Mouse (Mus musculus): Measurements from ENCODE around the gene Ptpdc1. TPM values are rescaled to one million over a fixed set of nuclear protein-coding genes. Genes with fewer than 3 reads are reported as not detected.
A peak's percentile ranks its signal among the peaks of the same experiment; 100 is the strongest.

The Ptpdc1 gene
- polyA plus RNA-seq, 1 experiment from 2014 or later, result 20.5 TPM

GRCm38 (mm10) chr13:48650615-48651014, 25.2 kb upstream of the Ptpdc1 start:
- ATAC-seq (ENCODE audit: low FRiP score, low read depth), result no peak
- no peak overlapping the region for H3K4me3 ChIP-seq
- H3K9me3 ChIP-seq, result no peaks in the 10 kb centered on the region
- H3K27ac ChIP-seq, result no peak overlapping the region
- peaks cover 37% of the 10 kb centered on the region for H3K27me3 ChIP-seq
- H3K9ac ChIP-seq, result no peak overlapping the region
- no peaks in the 10 kb centered on the region for H3K4me1 ChIP-seq
- no peak overlapping the region for H3K4me2 ChIP-seq (replicated peaks)
- 0% methylated on average over 1 of the region's 1 CpGs for WGBS
- no peaks in the 10 kb centered on the region for H3K36me3 ChIP-seq

GRCm38 (mm10) chr13:48646696-48647095, 21.2 kb upstream of the Ptpdc1 start:
- 89% methylated on average over 4 of the region's 4 CpGs for WGBS
- Histone ChIP-seq H3K4me3 (no peak overlapping the region), H3K9me3 (no peaks in the 10 kb centered on the region), H3K4me1 (no peaks in the 10 kb centered on the region), H3K9ac (no peak overlapping the region), H3K36me3 (no peaks in the 10 kb centered on the region), H3K27ac (no peak overlapping the region), H3K4me2 (replicated peaks) (no peak overlapping the region), H3K27me3 (peaks cover 3% of the 10 kb centered on the region; the same call in 1 of the 2 replicates)
- no peak for ATAC-seq (ENCODE audit: low FRiP score, low read depth)

DNA sequence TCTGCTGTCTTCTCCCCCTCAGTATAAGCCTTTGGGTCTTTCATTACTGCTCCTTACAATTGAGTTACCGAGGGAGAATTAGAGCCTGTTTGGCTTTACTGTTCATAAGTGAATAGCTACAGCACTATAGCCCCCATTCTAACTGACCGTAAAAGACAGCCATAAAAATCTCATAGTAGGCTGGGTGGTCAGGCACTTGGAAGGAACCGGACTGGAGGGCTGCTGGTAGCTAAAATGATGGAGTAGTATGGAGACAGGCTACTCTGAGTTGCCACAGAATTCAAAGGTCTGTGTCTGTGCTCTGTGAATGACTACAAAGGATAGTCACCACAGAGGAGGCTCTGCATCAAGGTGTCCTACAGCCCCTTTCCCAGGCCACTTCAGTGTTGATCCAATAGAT, 18.5 kb upstream of the Ptpdc1 start:
- no peak for ATAC-seq (ENCODE audit: low FRiP score, low read depth)
- no peak overlapping the region for H3K27ac ChIP-seq
- H3K4me2 ChIP-seq (replicated peaks), result no peak overlapping the region
- no peaks in the 10 kb centered on the region for H3K27me3 ChIP-seq
- H3K36me3 ChIP-seq, result no peaks in the 10 kb centered on the region
- no peaks in the 10 kb centered on the region for H3K9me3 ChIP-seq
- H3K9ac ChIP-seq, result no peak overlapping the region
- WGBS, result 44% methylated on average over 3 of the region's 3 CpGs
- H3K4me1 ChIP-seq, result no peaks in the 10 kb centered on the region
- H3K4me3 ChIP-seq, result no peak overlapping the region

GRCm38 (mm10) chr13:48643072-48643471, 17.6 kb upstream of the Ptpdc1 start:
- WGBS, result 84% methylated on average over 6 of the region's 6 CpGs
- Histone ChIP-seq H3K27ac (no peak overlapping the region), H3K36me3 (no peaks in the 10 kb centered on the region), H3K9ac (no peak overlapping the region), H3K27me3 (no peaks in the 10 kb centered on the region), H3K4me1 (no peaks in the 10 kb centered on the region), H3K4me2 (replicated peaks) (no peak overlapping the region), H3K4me3 (no peak overlapping the region), H3K9me3 (no peaks in the 10 kb centered on the region)
- no peak for ATAC-seq (ENCODE audit: low FRiP score, low read depth)

- Histone ChIP-seq H3K4me3 (no peak overlapping the region), H3K27me3 (no peaks in the 10 kb centered on the region), H3K36me3 (no peaks in the 10 kb centered on the region), H3K27ac (no peak overlapping the region), H3K4me1 (no peaks in the 10 kb centered on the region), H3K4me2 (replicated peaks) (no peak overlapping the region), H3K9ac (no peak overlapping the region), H3K9me3 (no peaks in the 10 kb centered on the region)
- ATAC-seq (ENCODE audit: low FRiP score, low read depth), result no peak
These were observed 14.1 kb upstream of the Ptpdc1 start for GRCm38 (mm10) chr13:48639570-48639969.

GRCm38 (mm10) chr13:48637706-48638105, 12.2 kb upstream of the Ptpdc1 start:
- no peak for ATAC-seq (ENCODE audit: low FRiP score, low read depth)
- no peak overlapping the region for H3K9ac ChIP-seq
- no peaks in the 10 kb centered on the region for H3K4me1 ChIP-seq
- no peaks in the 10 kb centered on the region for H3K36me3 ChIP-seq
- WGBS, result 56% methylated on average over 2 of the region's 2 CpGs
- H3K27me3 ChIP-seq, result no peaks in the 10 kb centered on the region
- no peaks in the 10 kb centered on the region for H3K9me3 ChIP-seq
- no peak overlapping the region for H3K4me3 ChIP-seq
- H3K27ac ChIP-seq, result no peak overlapping the region
- no peak overlapping the region for H3K4me2 ChIP-seq (replicated peaks)

DNA sequence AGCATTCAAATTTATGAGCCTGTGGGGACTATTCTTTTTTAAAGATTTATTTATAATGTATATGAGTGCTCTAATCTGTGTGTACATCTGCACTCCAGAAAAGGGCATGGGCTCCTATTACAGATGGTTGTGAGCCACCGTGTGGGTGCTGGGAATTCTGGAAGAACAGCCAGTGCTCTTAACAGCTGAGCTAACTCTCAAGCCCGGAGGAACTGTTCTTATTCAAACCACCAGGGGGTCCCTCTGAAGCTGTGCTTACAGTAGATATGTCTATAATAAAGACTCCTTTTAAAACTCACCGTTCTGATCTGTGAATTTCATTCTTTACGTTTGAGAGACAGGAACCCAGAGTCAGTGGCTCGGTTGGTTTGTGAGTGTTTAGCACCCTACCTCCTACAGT, 6.2 kb upstream of the Ptpdc1 start:
- 71% methylated on average over 5 of the region's 5 CpGs for WGBS

GRCm38 (mm10) chr13:48624968-48625398, 481 bp downstream of the Ptpdc1 start:
- no peaks in the 10 kb centered on the region for H3K36me3 ChIP-seq
- H3K9me3 ChIP-seq, result no peaks in the 10 kb centered on the region
- no peaks in the 10 kb centered on the region for H3K27me3 ChIP-seq
- WGBS, result 3% methylated on average over 26 of the region's 26 CpGs
- peak overlapping the region; percentile 79 for H3K4me3 ChIP-seq
- peaks cover 9% of the 10 kb centered on the region; the same call in 1 of the 2 replicates for H3K4me1 ChIP-seq
- peak overlapping the region; percentile 81 for H3K27ac ChIP-seq
- ATAC-seq (ENCODE audit: low FRiP score, low read depth), result no peak
- peak overlapping the region; percentile 73 for H3K4me2 ChIP-seq (replicated peaks)
- peak overlapping the region; percentile 90 for H3K9ac ChIP-seq

More for the DNA sequence above, 6.2 kb upstream of the Ptpdc1 start:
- Histone ChIP-seq H3K9ac (no peak overlapping the region), H3K4me1 (no peaks in the 10 kb centered on the region), H3K36me3 (no peaks in the 10 kb centered on the region), H3K27ac (no peak overlapping the region), H3K4me2 (replicated peaks) (no peak overlapping the region), H3K4me3 (no peak overlapping the region), H3K9me3 (no peaks in the 10 kb centered on the region; the same call in 1 of the 2 replicates), H3K27me3 (no peaks in the 10 kb centered on the region)
- no peak for ATAC-seq (ENCODE audit: low FRiP score, low read depth)

GRCm38 (mm10) chr13:48618890-48619289, 6.6 kb downstream of the Ptpdc1 start:
- WGBS, result 26% methylated on average over 4 of the region's 4 CpGs
- H3K36me3 ChIP-seq, result peaks cover 13% of the 10 kb centered on the region
- no peaks in the 10 kb centered on the region for H3K27me3 ChIP-seq
- H3K4me2 ChIP-seq (replicated peaks), result no peak overlapping the region
- no peak overlapping the region for H3K9ac ChIP-seq
- peaks cover 14% of the 10 kb centered on the region for H3K9me3 ChIP-seq
- 0 out of 2 replicates have a peak overlapping the region, but pooled peaks have one; percentile 16 for H3K27ac ChIP-seq
- no peak overlapping the region for H3K4me3 ChIP-seq
- peaks cover 18% of the 10 kb centered on the region for H3K4me1 ChIP-seq
- 0 out of 2 replicates have a peak, but pooled peaks have one; percentile 67 for ATAC-seq (ENCODE audit: low FRiP score, low read depth)

- no peak for ATAC-seq (ENCODE audit: low FRiP score, low read depth)
- H3K9ac ChIP-seq, result no peak overlapping the region
- H3K36me3 ChIP-seq, result peaks cover 13% of the 10 kb centered on the region
- no peak overlapping the region for H3K4me2 ChIP-seq (replicated peaks)
- H3K27me3 ChIP-seq, result no peaks in the 10 kb centered on the region
- H3K9me3 ChIP-seq, result peaks cover 14% of the 10 kb centered on the region
- peaks cover 18% of the 10 kb centered on the region for H3K4me1 ChIP-seq
- no peak overlapping the region for H3K4me3 ChIP-seq
- no peak overlapping the region for H3K27ac ChIP-seq
These were observed 7.7 kb downstream of the Ptpdc1 start for GRCm38 (mm10) chr13:48617774-48618173.

DNA sequence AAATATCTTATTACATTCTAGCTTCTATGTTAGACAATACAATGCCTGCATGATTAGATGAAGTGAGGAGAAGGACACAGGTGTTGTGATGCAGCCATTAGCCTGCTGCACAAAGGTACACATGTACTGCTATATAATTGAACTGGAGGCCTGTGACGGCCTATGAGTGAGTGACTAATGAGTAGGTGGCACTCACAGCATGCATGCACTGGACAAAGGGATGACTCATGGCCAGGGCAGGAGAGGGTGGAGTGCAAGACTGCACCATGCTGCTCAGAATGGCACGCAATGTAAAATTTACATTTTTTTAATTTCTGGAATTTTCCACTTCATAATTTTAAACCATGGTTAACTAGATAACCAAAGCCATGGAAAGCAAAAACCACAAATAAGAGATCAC, 10.9 kb downstream of the Ptpdc1 start:
- H3K27ac ChIP-seq, result no peak overlapping the region
- H3K9ac ChIP-seq, result no peak overlapping the region
- H3K4me1 ChIP-seq, result peaks cover 21% of the 10 kb centered on the region
- WGBS, result 87% methylated on average over 2 of the region's 2 CpGs
- no peak overlapping the region for H3K4me3 ChIP-seq
- H3K9me3 ChIP-seq, result peaks cover 14% of the 10 kb centered on the region
- H3K27me3 ChIP-seq, result no peaks in the 10 kb centered on the region
- no peak for ATAC-seq (ENCODE audit: low FRiP score, low read depth)
- no peak overlapping the region for H3K4me2 ChIP-seq (replicated peaks)
- H3K36me3 ChIP-seq, result peaks cover 13% of the 10 kb centered on the region

DNA sequence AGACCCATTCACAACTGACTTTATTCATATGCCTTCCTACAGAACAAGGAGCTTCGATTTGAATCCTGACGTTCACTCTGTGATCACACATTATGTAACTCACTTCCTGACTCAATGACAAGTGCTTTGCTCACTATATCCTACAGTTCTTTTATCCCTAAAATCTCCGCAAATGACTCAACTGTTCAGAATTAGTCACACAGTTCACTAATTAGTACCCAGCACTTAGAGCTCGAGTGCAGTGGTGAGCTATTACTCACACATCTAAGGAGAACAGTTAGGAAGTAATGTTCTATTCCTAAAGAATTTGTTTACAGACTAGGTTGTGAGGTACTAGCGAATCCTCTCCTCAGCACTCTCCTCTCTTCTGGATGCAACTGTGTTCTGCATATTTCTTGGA, 16.4 kb downstream of the Ptpdc1 start:
- Histone ChIP-seq H3K4me2 (replicated peaks) (no peak overlapping the region), H3K9ac (no peak overlapping the region), H3K27me3 (no peaks in the 10 kb centered on the region), H3K4me3 (no peak overlapping the region), H3K4me1 (peaks cover 25% of the 10 kb centered on the region), H3K36me3 (peaks cover 15% of the 10 kb centered on the region), H3K27ac (no peak overlapping the region), H3K9me3 (no peaks in the 10 kb centered on the region)
- 61% methylated on average over 5 of the region's 5 CpGs for WGBS
- ATAC-seq (ENCODE audit: low FRiP score, low read depth), result no peak

- WGBS, result 81% methylated on average over 5 of the region's 5 CpGs
- Histone ChIP-seq H3K27ac (no peak overlapping the region), H3K36me3 (peaks cover 38% of the 10 kb centered on the region), H3K4me1 (peaks cover 23% of the 10 kb centered on the region), H3K9me3 (no peaks in the 10 kb centered on the region), H3K9ac (no peak overlapping the region), H3K4me2 (replicated peaks) (no peak overlapping the region), H3K27me3 (no peaks in the 10 kb centered on the region), H3K4me3 (no peak overlapping the region)
- no peak for ATAC-seq (ENCODE audit: low FRiP score, low read depth)
These were observed 20.9 kb downstream of the Ptpdc1 start for GRCm38 (mm10) chr13:48604591-48604990.
